Mouse (Mus musculus) midbrain, embryonic 15.5 days (tissue): ENCODE results near the gene Ndn. TPM values are rescaled to one million over a fixed set of nuclear protein-coding genes. Genes with fewer than 3 reads are reported as not detected.

Experiments
- ATAC-seq: fragments of 200-750 bp; cut with Nextera tagmentation; replicated peaks from 2 replicates; pipeline ENCODE4 v1.8.0; 2017; ENCODE audit warnings: moderate TSS enrichment
- H3K27ac ChIP-seq: fragments of 300-500 bp; sonication (generic); 2 replicates; pipeline ENCODE4 v1.5.1; 2015; ENCODE audit warnings: mild to moderate bottlenecking, inconsistent platforms
- H3K27me3 ChIP-seq: fragments of 300-500 bp; sonication (generic); replicated peaks from 2 replicates; pipeline ENCODE4 v1.6.1; 2015; ENCODE audit warnings: inconsistent platforms
- H3K36me3 ChIP-seq: fragments of 300-500 bp; sonication (generic); replicated peaks from 2 replicates; pipeline ENCODE4 v1.6.1; 2015; ENCODE audit warnings: inconsistent platforms
- H3K4me1 ChIP-seq: fragments of 300-500 bp; sonication (generic); 2 replicates; pipeline ENCODE4 v1.6.1; 2015; ENCODE audit warnings: inconsistent platforms
- H3K4me2 ChIP-seq: fragments of 300-500 bp; sonication (generic); 2 replicates; pipeline ENCODE4 v1.6.1; 2015; ENCODE audit warnings: inconsistent platforms, mild to moderate bottlenecking, moderate library complexity
- H3K4me3 ChIP-seq: fragments of 300-500 bp; sonication (generic); 2 replicates; pipeline ENCODE4 v1.5.1; 2015; ENCODE audit warnings: mild to moderate bottlenecking, inconsistent platforms
- H3K9ac ChIP-seq: fragments of 300-500 bp; sonication (generic); 2 replicates; pipeline ENCODE4 v1.6.1; 2015; ENCODE audit warnings: mild to moderate bottlenecking, inconsistent platforms
- H3K9me3 ChIP-seq: fragments of 300-500 bp; sonication (generic); 2 replicates; pipeline ENCODE4 v1.6.1; 2016; ENCODE audit warnings: inconsistent platforms
- WGBS: fragments of 180-500 bp; shearing (Covaris S2); methylation state at CpG from one replicate; pipeline ENCODE4 v1.1.7; 2015; ENCODE audit warnings: mixed read lengths; 5-methylcytosine and 5-hydroxymethylcytosine counted together
- polyA plus RNA-seq: library from polyadenylated mRNA; unstranded; fragments of >200 nt; fragmentation: Nextera tagmentation; extraction: Ambion mirVana; gene quantifications from 2 replicates; pipeline ENCODE4 v1.2.1, GENCODE M21; 2015

The Ndn gene
- polyA plus RNA-seq, 1 experiment from 2014 or later: 792 TPM

DNA sequence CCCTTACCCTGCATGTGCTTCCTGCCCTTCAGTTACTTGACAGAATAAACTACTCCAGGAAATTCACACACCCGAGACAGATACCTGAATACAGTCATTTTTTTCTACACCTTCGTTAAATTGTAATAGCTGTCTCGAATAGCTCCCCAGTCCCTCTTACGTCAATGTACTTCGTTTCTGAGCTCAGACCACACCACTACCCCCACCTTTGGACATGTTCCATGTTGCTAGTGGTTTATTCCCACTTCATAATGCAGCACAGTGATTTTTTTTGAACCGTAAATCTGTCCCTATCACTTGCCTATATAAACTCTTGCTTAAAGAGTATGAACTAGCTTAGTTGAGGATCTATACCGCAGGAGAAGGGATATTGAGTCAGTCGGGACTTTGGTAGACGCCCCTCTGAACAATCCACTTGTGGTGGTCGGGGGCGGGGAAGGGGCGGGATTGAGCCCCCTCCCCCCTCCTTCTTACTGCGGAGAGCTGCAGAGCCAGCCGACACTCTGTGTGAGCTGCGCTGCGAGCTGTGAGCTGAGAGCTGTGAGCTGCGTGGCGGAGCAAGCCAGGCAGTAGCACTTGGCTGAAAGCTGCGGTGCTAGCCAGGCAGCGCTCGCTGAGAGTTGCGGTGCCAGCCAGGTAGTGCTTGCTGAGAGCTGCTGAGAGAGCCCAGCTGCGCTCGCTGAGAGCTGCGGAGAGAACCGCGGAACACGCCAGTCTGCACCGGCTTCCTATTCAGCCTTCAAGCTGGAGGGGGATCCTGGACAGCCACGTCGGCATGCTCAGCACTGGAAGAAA is 30.3 kb downstream of the Ndn start, which contains the start of gene Magel2:
Gene Magel2 (plus strand): TSS at position 501 of the 795 bp plus-strand sequence.
- no peaks in the 10 kb centered on the region for H3K27me3 ChIP-seq
- peak; percentile 97 for ATAC-seq
- WGBS: 20% methylated on average over 31 of the region's 31 CpGs
- peak within 1 kb of the TSS; percentile 57 for H3K4me2 ChIP-seq
- H3K4me3 ChIP-seq: peak within 1 kb of the TSS; percentile 64
- H3K36me3 ChIP-seq: no peaks in the 10 kb centered on the region
- no peaks in the 10 kb centered on the region for H3K9me3 ChIP-seq
- peaks cover 14% of the 10 kb centered on the region for H3K4me1 ChIP-seq
- peak within 1 kb of the TSS; percentile 71 for H3K9ac ChIP-seq
- H3K27ac ChIP-seq: peak within 1 kb of the TSS; percentile 83

DNA sequence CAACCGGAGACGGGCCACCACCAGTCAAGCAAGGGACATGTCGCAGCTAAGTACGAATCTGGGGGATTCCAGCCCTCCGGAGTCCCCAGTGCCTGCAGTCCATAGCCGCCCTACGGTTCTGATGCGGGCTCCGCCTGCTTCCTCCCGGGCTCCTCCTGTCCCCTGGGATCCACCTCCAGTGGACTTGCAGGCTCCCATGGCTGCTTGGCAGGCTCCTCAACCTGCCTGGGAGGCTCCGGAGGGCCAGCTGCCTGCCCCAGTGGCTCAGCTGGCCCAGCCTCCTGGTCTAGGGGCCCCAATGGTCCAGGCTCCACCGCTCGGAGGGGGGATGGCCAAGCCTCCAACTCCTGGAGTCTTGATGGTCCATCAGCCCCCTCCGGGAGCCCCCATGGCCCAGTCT is 30.9 kb downstream of the Ndn start:
- H3K9ac ChIP-seq: peak overlapping the region; percentile 71
- peak overlapping the region; percentile 83 for H3K27ac ChIP-seq
- H3K36me3 ChIP-seq: no peaks in the 10 kb centered on the region
- WGBS: 38% methylated on average over 14 of the region's 14 CpGs
- peak overlapping the region; percentile 64 for H3K4me3 ChIP-seq
- peaks cover 14% of the 10 kb centered on the region for H3K4me1 ChIP-seq
- peak overlapping the region; percentile 57 for H3K4me2 ChIP-seq
- no peaks in the 10 kb centered on the region for H3K9me3 ChIP-seq
- peak; percentile 70 for ATAC-seq
- no peaks in the 10 kb centered on the region for H3K27me3 ChIP-seq

DNA sequence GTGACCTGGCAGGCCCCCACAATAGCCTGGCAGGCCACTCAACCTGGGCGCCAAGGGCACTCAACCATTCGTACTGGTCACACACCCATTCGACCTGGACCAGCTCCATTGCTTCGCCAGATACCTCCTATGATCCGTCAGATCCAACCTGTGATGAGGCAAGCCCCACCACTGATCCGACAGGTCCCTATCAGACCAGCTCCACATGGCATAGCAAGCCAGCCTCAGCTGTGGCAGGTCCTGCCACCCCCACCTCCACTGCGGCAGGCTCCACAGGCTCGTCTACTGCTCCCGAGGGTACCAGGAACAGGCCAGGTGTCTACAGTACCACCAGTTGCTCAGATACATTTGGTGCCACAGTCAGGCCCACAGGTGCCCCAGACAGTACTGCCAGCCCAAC is 32.2 kb downstream of the Ndn start:
- H3K27ac ChIP-seq: 0 out of 2 replicates have a peak overlapping the region, but pooled peaks have one; percentile 29
- H3K9ac ChIP-seq: peak overlapping the region; percentile 71; the same call in 1 of the 2 replicates
- peaks cover 14% of the 10 kb centered on the region for H3K4me1 ChIP-seq

DNA sequence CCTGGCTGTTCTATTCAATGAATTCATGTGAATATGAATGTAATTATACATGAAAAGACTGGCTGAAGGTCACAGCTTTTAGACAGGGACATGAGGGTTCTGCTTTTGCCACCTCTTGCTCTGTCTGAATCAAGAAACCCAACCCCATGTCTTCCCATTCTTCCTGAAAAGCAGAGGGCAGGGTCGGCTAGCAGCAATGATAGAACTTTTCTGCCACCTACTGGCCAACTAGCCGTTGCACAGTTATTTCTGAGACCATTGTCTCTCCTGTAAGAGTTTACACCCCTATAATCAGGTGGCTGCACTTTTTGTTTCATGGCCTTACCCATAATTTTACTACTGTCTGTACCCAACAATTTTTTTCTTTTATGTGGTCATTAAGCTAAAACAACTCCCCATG is 36.0 kb downstream of the Ndn start:
- no peak overlapping the region for H3K4me3 ChIP-seq
- H3K4me1 ChIP-seq: peaks cover 14% of the 10 kb centered on the region
- peak; percentile 70 for ATAC-seq
- no peak overlapping the region for H3K4me2 ChIP-seq
- no peak overlapping the region for H3K9ac ChIP-seq
- 8% methylated on average over 2 of the region's 2 CpGs for WGBS
- H3K36me3 ChIP-seq: no peaks in the 10 kb centered on the region
- H3K27ac ChIP-seq: no peak overlapping the region
- no peaks in the 10 kb centered on the region for H3K27me3 ChIP-seq
- H3K9me3 ChIP-seq: no peaks in the 10 kb centered on the region; the same call in 1 of the 2 replicates

More for the DNA sequence above, 32.2 kb downstream of the Ndn start:
- no peaks in the 10 kb centered on the region for H3K36me3 ChIP-seq
- H3K9me3 ChIP-seq: no peaks in the 10 kb centered on the region
- WGBS: 85% methylated on average over 9 of the region's 9 CpGs
- H3K4me3 ChIP-seq: peak overlapping the region; percentile 64
- H3K27me3 ChIP-seq: no peaks in the 10 kb centered on the region
- H3K4me2 ChIP-seq: peak overlapping the region; percentile 57
- no peak for ATAC-seq

DNA sequence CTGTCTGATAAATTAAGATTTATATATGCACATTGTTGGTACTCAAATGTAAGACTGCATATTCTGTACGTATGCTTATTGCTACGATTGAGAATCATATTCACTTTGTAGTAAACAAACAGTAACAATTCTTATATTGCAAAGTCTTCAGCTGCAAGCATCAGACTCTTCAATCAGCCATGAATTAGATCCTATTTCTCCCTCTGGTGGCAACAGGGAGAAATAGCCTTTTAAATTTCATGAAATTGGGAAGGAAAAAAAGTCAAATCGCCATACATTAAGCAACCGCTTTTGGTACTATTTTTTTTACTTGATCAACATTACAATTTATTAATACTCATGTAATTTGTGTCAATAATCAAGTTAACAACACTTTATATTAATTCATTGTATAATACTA is 41.9 kb downstream of the Ndn start:
- no peaks in the 10 kb centered on the region; the same call in 1 of the 2 replicates for H3K9me3 ChIP-seq
- no peak overlapping the region for H3K4me2 ChIP-seq
- no peak overlapping the region for H3K27ac ChIP-seq
- 38% methylated on average over 4 of the region's 4 CpGs for WGBS
- H3K9ac ChIP-seq: no peak overlapping the region
- no peaks in the 10 kb centered on the region for H3K27me3 ChIP-seq
- H3K36me3 ChIP-seq: no peaks in the 10 kb centered on the region
- no peak overlapping the region for H3K4me3 ChIP-seq
- no peaks in the 10 kb centered on the region for H3K4me1 ChIP-seq
- ATAC-seq: no peak

DNA sequence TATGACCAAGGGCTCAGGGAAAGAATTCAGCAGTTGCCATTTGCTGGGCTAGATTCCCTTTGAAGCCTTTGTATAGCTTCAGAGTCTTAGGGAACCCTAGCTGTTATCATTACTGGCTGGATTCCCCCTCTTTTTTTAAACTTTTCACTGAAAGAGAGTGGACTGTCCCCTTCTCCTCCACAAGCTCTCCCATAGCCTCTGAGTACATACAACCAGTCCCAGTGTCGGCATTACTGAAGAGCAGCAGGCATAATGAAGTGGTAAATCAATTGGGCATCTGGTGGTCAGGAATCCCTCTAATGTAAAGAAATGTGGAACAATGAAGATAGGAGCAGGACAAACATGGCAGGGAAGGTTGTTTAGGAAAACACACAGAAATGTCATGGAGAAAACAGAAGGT is 45.8 kb downstream of the Ndn start:
- Histone ChIP-seq H3K4me2 (no peak overlapping the region), H3K9me3 (no peaks in the 10 kb centered on the region), H3K27ac (no peak overlapping the region), H3K27me3 (no peaks in the 10 kb centered on the region), H3K9ac (no peak overlapping the region), H3K4me1 (no peaks in the 10 kb centered on the region), H3K36me3 (no peaks in the 10 kb centered on the region), H3K4me3 (no peak overlapping the region)
- no peak for ATAC-seq
- 44% methylated on average over 1 of the region's 1 CpGs for WGBS

Other genes with a start within 250 kb of the Ndn start
- 21.6 and 24.9 TPM in 2 replicates for gene Magel2, start 30.4 kb downstream of the Ndn start, polyA plus RNA-seq
- gene Mkrn3, start 73.6 kb downstream of the Ndn start, polyA plus RNA-seq: 24.6 and 24.8 TPM in 2 replicates
- 9.8 and 11.5 TPM in 2 replicates for gene Peg12, start 117.9 kb downstream of the Ndn start, polyA plus RNA-seq